Mouse (Mus musculus): ENCODE results near the gene Pcyt1b.

GRCm38 (mm10) chrX:93729529-93729928, 74.9 kb downstream of the Pcyt1b start:
- TF ChIP-seq CTCF (IDR thresholded peaks at IDR 0.05; ENCODE audit: extremely low read depth, insufficient read depth, low read length): no peak
- TF ChIP-seq POLR2A (IDR thresholded peaks at IDR 0.05; ENCODE audit: extremely low read depth, insufficient read depth, low read length): no peak

Measured in cortical plate, adult 2 months (tissue).